In genomic region chr7:142568985-142569384, GRCm38 (mm10) we compare ENCODE assay signal across 11 mouse cellular contexts. TPM values are rescaled to one million over a fixed set of nuclear protein-coding genes. Genes with fewer than 3 reads are reported as not detected.
DNase-seq lines count a peak whose midpoint lies in the region; ATAC-seq lines count a peak whose summit lies in the region.
"Had no signal": no experiment of that assay in that cellular context is flagged by ENCODE, and none has a peak within 500 bp of the region (broad histone marks: within the 10 kb centered on the region; RNA-seq: fewer than 3 reads in every experiment).

No protein-coding gene starts in this region.

- WGBS in heart, embryonic 12.5 days, result 27% methylated on average over 8 of the region's 8 CpGs
- WGBS in lung, embryonic 16.5 days, result 28% methylated on average over 8 of the region's 8 CpGs
- 29% methylated on average over 8 of the region's 8 CpGs for WGBS in intestine, embryonic 15.5 days
- WGBS in liver, embryonic 16.5 days (ENCODE audit: insufficient replicate concordance), result 34% methylated on average over 8 of the region's 8 CpGs

- DNase-seq in heart, adult 18-20 months, result no peak
- no peak for DNase-seq in lung, postnatal 4 days
- no peak for DNase-seq in gastrocnemius, postnatal 25 days
- no peak for DNase-seq in right cerebral cortex, postnatal 36 days (ENCODE audit: low spot score in 2 of 2)
- DNase-seq: gastrocnemius, postnatal 36 days; thymus, postnatal 4 days had no signal

- no peak overlapping the region for H3K9ac ChIP-seq in heart, embryonic 12.5 days
- peak overlapping the region; percentile 16 for H3K9ac ChIP-seq in lung, embryonic 16.5 days (ENCODE audit: low read length)
- H3K9ac ChIP-seq in intestine, embryonic 15.5 days, result no peak overlapping the region
- no peak overlapping the region for H3K9ac ChIP-seq in liver, embryonic 16.5 days (ENCODE audit: low read depth, low read length)

- H3K36me3 ChIP-seq in heart, embryonic 12.5 days, result no peaks in the 10 kb centered on the region
- no peaks in the 10 kb centered on the region for H3K36me3 ChIP-seq in lung, embryonic 16.5 days (ENCODE audit: control insufficient read depth, insufficient read depth, low read length)
- no peaks in the 10 kb centered on the region for H3K36me3 ChIP-seq in intestine, embryonic 15.5 days
- H3K36me3 ChIP-seq in liver, embryonic 16.5 days (ENCODE audit: control insufficient read depth, insufficient read depth), result no peaks in the 10 kb centered on the region

- H3K9me3 ChIP-seq in heart, embryonic 12.5 days (replicated peaks), result no peaks in the 10 kb centered on the region
- no peaks in the 10 kb centered on the region for H3K9me3 ChIP-seq in lung, embryonic 16.5 days (ENCODE audit: control insufficient read depth, low read length)
- no peaks in the 10 kb centered on the region for H3K9me3 ChIP-seq in intestine, embryonic 15.5 days
- H3K9me3 ChIP-seq in liver, embryonic 16.5 days (replicated peaks; ENCODE audit: control insufficient read depth, low read length), result no peaks in the 10 kb centered on the region

- no peak overlapping the region for H3K4me2 ChIP-seq in heart, embryonic 12.5 days
- H3K4me2 ChIP-seq in lung, embryonic 16.5 days (ENCODE audit: low read depth, low read length), result no peak overlapping the region
- H3K4me2 ChIP-seq in intestine, embryonic 15.5 days (replicated peaks), result no peak overlapping the region
- H3K4me2 ChIP-seq in liver, embryonic 16.5 days (ENCODE audit: low read depth, low read length), result no peak overlapping the region

- peak overlapping the region; percentile 98 for H3K27ac ChIP-seq in heart, embryonic 12.5 days (ENCODE audit: poor library complexity, severe bottlenecking)
- H3K27ac ChIP-seq in lung, embryonic 16.5 days (ENCODE audit: low read length), result peak overlapping the region; percentile 98
- H3K27ac ChIP-seq in intestine, embryonic 15.5 days, result peak overlapping the region; percentile 85
- peak overlapping the region; percentile 83 for H3K27ac ChIP-seq in liver, embryonic 16.5 days (ENCODE audit: low read length)

- H3K4me1 ChIP-seq in heart, embryonic 12.5 days (replicated peaks), result peaks cover 87% of the 10 kb centered on the region
- peaks cover 71% of the 10 kb centered on the region for H3K4me1 ChIP-seq in lung, embryonic 16.5 days (replicated peaks; ENCODE audit: control insufficient read depth, insufficient read depth, low read length)
- H3K4me1 ChIP-seq in intestine, embryonic 15.5 days (replicated peaks), result peaks cover 79% of the 10 kb centered on the region
- peaks cover 17% of the 10 kb centered on the region for H3K4me1 ChIP-seq in liver, embryonic 16.5 days (ENCODE audit: control insufficient read depth, low read depth, low read length)

- no peak overlapping the region for H3K4me3 ChIP-seq in heart, embryonic 12.5 days
- no peak overlapping the region for H3K4me3 ChIP-seq in lung, embryonic 16.5 days (ENCODE audit: low read length)
- H3K4me3 ChIP-seq in intestine, embryonic 15.5 days (replicated peaks), result no peak overlapping the region
- H3K4me3 ChIP-seq in liver, embryonic 16.5 days (ENCODE audit: low read depth, low read length), result no peak overlapping the region

- ATAC-seq in heart, embryonic 12.5 days (ENCODE audit: insufficient number of reproducible peaks, low FRiP score), result peak; percentile 73
- peak; percentile 65 for ATAC-seq in lung, embryonic 16.5 days (ENCODE audit: low read depth)
- ATAC-seq in intestine, embryonic 15.5 days, result peak; percentile 87
- ATAC-seq in liver, embryonic 16.5 days (ENCODE audit: low read depth), result peak; percentile 87
- ATAC-seq: lung, postnatal 0 days had no signal

- H3K27me3 ChIP-seq in heart, embryonic 12.5 days (replicated peaks), result no peaks in the 10 kb centered on the region
- no peaks in the 10 kb centered on the region for H3K27me3 ChIP-seq in lung, embryonic 16.5 days (ENCODE audit: control insufficient read depth, insufficient read depth, low read depth, low read length)
- H3K27me3 ChIP-seq in intestine, embryonic 15.5 days (replicated peaks), result no peaks in the 10 kb centered on the region
- no peaks in the 10 kb centered on the region for H3K27me3 ChIP-seq in liver, embryonic 16.5 days (ENCODE audit: control insufficient read depth, insufficient read depth, low read depth, low read length)

RNA-seq across cellular contexts. Expression of gene Mrpl23, which starts 36.5 kb away (rescaled TPM):
- polyA plus RNA-seq in heart, embryonic 12.5 days (2016; fragmentation: Nextera tagmentation; extraction: Ambion mirVana), result 12.0 and 15.2 TPM in 2 replicates
- total RNA-seq in heart, adult 18-20 months (2021), result 10 to 100 TPM; 12.2 to 29.0 TPM
- polyA plus RNA-seq in lung, embryonic 16.5 days (2015; fragmentation: Nextera tagmentation; extraction: Ambion mirVana), result 17.2 and 22.4 TPM in 2 replicates
- 44.9 and 57.4 TPM in 2 replicates for polyA plus RNA-seq in intestine, embryonic 15.5 days (2015; fragmentation: Nextera tagmentation; extraction: Ambion mirVana)
- 10.9 and 11.4 TPM in 2 replicates for polyA plus RNA-seq in liver, embryonic 16.5 days (2015; fragmentation: Nextera tagmentation; extraction: Ambion mirVana)
- 10 to 100 TPM in 1 of 2 experiments, 1 to 10 TPM in 1; 8.6 to 18.3 TPM for total RNA-seq in gastrocnemius, postnatal 25 days (2021)
